Mouse (Mus musculus) embryonic facial prominence, embryonic 14.5 days (tissue): ENCODE data around the gene Riok1. TPM values are rescaled to one million over a fixed set of nuclear protein-coding genes. Genes with fewer than 3 reads are reported as not detected.

Experiments used
- ATAC-seq: fragments of 200-750 bp; cut with Nextera tagmentation; 2 replicates; pipeline ENCODE4 v1.8.0; 2017; ENCODE audit warnings: low read depth, moderate number of reproducible peaks, moderate TSS enrichment
- DNase-seq: peaks from one replicate; pipeline ENCODE4 v3.0.0-alpha.2; 2015; ENCODE audit warnings: low spot score
- H3K27ac ChIP-seq: fragments of 300-500 bp; sonication (generic); replicated peaks from 2 replicates; pipeline ENCODE4 v1.5.1; 2014; ENCODE audit warnings: low read depth, mild to moderate bottlenecking, low read length, moderate library complexity
- H3K27me3 ChIP-seq: fragments of 300-500 bp; sonication (generic); replicated peaks from 2 replicates; pipeline ENCODE4 v1.6.1; 2014; ENCODE audit warnings: low read length; ENCODE audit not compliant: control insufficient read depth, insufficient read depth
- H3K36me3 ChIP-seq: fragments of 300-500 bp; sonication (generic); 2 replicates; pipeline ENCODE4 v1.6.1; 2014; ENCODE audit warnings: low read length, mixed read lengths; ENCODE audit not compliant: control insufficient read depth, insufficient read depth
- H3K4me1 ChIP-seq: fragments of 300-500 bp; sonication (generic); 2 replicates; pipeline ENCODE4 v1.6.1; 2014; ENCODE audit warnings: antibody characterized with exemption, low read length; ENCODE audit not compliant: control insufficient read depth, insufficient read depth
- H3K4me2 ChIP-seq: fragments of 300-500 bp; sonication (generic); 2 replicates; pipeline ENCODE4 v1.6.1; 2014; ENCODE audit warnings: low read depth, mild to moderate bottlenecking, low read length, moderate library complexity, mixed read lengths
- H3K4me3 ChIP-seq: fragments of 300-500 bp; sonication (generic); 2 replicates; pipeline ENCODE4 v1.5.1; 2014; ENCODE audit warnings: low read depth, mild to moderate bottlenecking, low read length
- H3K9ac ChIP-seq: fragments of 300-500 bp; sonication (generic); 2 replicates; pipeline ENCODE4 v1.6.1; 2014; ENCODE audit warnings: low read depth, mild to moderate bottlenecking, low read length, moderate library complexity, mixed read lengths
- H3K9me3 ChIP-seq: fragments of 300-500 bp; sonication (generic); 2 replicates; pipeline ENCODE4 v1.6.1; 2016; ENCODE audit warnings: low read length; ENCODE audit not compliant: control insufficient read depth
- WGBS: fragments of 180-500 bp; shearing (Covaris S2); extraction: QIAGEN DNeasy Blood & Tissue Kit; methylation state at CpG from one replicate; pipeline ENCODE4 v1.1.7; 2014; 5-methylcytosine and 5-hydroxymethylcytosine counted together
- polyA plus RNA-seq: library from polyadenylated mRNA; unstranded; fragments of >200 nt; fragmentation: Nextera tagmentation; extraction: Ambion mirVana; gene quantifications from 2 replicates; pipeline ENCODE4 v1.2.1, GENCODE M21; 2014

Riok1 gene
- polyA plus RNA-seq: 36.9 and 42.4 TPM in 2 replicates

DNA sequence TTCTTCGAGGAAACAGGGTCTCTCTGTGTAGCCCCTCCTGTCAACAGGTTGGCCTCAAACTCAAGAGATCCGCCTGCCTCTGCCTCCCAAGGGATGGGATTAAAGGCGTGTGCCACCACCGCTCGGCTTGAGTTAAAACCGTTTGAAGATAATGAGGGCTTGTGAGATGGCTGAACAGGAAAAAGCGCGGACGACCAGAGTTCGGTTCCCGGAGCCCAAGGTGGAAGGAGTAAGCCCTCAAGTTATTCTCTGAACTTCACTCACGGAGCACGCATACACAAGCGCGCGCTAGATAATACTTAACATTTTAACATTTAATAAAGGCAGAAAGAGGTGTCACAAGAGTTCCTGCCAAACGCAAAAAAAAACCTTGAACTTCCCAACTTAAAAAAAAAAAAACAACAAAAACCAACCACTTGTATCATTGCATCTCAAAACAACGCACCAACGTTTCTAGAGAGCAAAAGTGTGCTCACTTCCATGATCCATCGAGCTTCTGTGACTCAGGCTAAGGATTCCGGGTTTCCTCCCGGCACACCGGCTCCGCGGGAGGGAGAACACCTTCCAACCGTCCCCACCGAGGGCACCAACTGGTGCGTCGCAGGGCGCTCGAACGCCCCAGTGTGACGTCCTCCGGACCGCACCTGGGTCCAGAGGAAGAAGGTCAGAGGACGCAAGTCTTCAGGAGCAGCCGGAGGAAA lies at the start of gene Riok1:
Gene Riok1, plus strand, starts transcription at position 653 of the 701 bp plus-strand sequence.
- H3K4me2 ChIP-seq: peak within 1 kb of the TSS; percentile 72
- no peaks in the 10 kb centered on the region for H3K27me3 ChIP-seq
- no peaks in the 10 kb centered on the region for H3K9me3 ChIP-seq
- H3K36me3 ChIP-seq: peaks cover 20% of the 10 kb centered on the region; the same call in 1 of the 2 replicates
- ATAC-seq (peak; percentile 58), DNase-seq (no peak)
- peaks cover 12% of the 10 kb centered on the region for H3K4me1 ChIP-seq
- peak within 1 kb of the TSS; percentile 83 for H3K9ac ChIP-seq
- WGBS: 10% methylated on average over 37 of the region's 37 CpGs
- peak within 1 kb of the TSS; percentile 69 for H3K27ac ChIP-seq
- H3K4me3 ChIP-seq: peak within 1 kb of the TSS; percentile 71

DNA sequence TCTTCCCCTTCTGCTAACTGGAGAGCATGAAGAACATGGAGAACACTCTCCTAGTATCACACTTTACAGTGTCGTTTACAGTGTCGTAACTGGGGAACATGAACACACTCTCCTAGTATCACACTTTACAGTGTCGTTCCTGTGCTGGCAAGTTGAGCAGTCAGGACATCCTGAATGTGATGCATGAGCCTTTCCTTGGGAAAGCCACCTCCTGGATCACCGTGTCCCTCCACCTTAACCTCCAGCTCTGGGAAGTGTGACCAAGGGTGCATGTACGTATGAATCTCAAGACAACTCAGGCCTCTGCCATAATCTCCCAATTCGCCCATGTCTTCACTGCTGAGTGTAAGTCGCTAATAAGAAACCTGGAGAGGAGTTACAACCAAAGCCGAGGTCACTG lies 47.1 kb upstream of the Riok1 start:
- Histone ChIP-seq H3K27ac (no peak overlapping the region), H3K4me3 (no peak overlapping the region), H3K27me3 (no peaks in the 10 kb centered on the region), H3K36me3 (peaks cover 68% of the 10 kb centered on the region), H3K4me1 (no peaks in the 10 kb centered on the region), H3K4me2 (no peak overlapping the region), H3K9me3 (no peaks in the 10 kb centered on the region), H3K9ac (no peak overlapping the region)
- DNase-seq (no peak), ATAC-seq (no peak)
- WGBS: 90% methylated on average over 8 of the region's 8 CpGs

DNA sequence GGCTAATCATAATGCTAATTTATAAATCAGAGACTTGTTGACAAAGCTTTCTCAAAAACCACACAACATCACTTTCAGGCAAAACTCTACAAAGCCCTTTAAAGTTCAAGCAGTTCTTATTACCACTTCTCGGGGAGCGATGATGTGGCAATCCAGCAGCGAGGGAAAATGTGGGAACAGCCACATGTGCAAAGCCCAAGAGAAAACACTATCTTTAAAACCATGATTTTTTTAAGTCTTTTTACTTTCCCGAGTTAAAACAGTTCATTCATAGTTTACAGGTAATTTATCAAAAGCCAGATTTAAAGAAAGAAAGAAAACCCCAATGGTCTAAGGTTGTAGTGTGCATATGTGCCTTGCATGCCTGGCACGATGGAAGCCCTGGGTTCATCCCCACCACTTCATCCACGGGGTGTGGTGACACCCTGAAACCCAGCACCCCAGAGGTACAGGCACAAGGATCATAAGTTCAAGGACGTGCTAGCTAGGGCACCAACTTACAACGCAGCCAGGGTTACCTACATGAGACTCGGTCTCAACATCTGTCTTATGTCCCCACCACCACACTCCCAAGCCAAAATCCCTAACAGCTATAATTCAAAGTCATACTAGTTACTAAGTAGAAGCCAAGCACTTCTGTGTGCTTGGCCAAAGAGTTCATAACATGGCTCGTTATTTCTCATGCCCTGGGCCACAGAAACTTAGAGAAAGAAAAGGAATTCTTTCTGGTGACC lies 44.0 kb upstream of the Riok1 start:
- Histone ChIP-seq H3K27me3 (no peaks in the 10 kb centered on the region), H3K4me3 (peak overlapping the region; percentile 96), H3K36me3 (peaks cover 39% of the 10 kb centered on the region), H3K4me1 (no peaks in the 10 kb centered on the region), H3K27ac (peak overlapping the region; percentile 94), H3K4me2 (peak overlapping the region; percentile 55), H3K9ac (peak overlapping the region; percentile 99), H3K9me3 (no peaks in the 10 kb centered on the region)
- ATAC-seq: no peak
- WGBS: 7% methylated on average over 10 of the region's 10 CpGs
- peak; percentile 29 for DNase-seq

DNA sequence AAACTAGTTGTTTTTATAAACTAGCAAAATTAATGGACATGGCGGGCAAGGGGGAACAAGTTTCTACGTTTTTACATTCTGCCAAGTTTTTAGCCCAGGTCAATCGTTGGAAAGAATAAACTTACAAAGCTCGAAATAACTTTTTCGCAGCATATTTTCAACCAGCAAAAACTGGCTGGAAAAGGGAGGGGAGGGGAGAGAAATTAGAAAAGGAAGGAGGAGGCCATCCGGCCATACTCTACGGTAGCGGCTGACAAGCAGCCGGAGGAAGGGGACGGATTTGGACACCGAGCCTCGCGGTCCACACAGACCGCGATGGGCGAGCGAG lies 43.5 kb upstream of the Riok1 start:
- ATAC-seq (no peak), DNase-seq (no peak)
- Histone ChIP-seq H3K36me3 (peaks cover 34% of the 10 kb centered on the region), H3K4me2 (peak overlapping the region; percentile 55), H3K27ac (peak overlapping the region; percentile 94), H3K4me3 (peak overlapping the region; percentile 96), H3K9ac (peak overlapping the region; percentile 99), H3K27me3 (no peaks in the 10 kb centered on the region), H3K9me3 (no peaks in the 10 kb centered on the region), H3K4me1 (no peaks in the 10 kb centered on the region)
- WGBS: under 1% methylated on average over 17 of the region's 17 CpGs

DNA sequence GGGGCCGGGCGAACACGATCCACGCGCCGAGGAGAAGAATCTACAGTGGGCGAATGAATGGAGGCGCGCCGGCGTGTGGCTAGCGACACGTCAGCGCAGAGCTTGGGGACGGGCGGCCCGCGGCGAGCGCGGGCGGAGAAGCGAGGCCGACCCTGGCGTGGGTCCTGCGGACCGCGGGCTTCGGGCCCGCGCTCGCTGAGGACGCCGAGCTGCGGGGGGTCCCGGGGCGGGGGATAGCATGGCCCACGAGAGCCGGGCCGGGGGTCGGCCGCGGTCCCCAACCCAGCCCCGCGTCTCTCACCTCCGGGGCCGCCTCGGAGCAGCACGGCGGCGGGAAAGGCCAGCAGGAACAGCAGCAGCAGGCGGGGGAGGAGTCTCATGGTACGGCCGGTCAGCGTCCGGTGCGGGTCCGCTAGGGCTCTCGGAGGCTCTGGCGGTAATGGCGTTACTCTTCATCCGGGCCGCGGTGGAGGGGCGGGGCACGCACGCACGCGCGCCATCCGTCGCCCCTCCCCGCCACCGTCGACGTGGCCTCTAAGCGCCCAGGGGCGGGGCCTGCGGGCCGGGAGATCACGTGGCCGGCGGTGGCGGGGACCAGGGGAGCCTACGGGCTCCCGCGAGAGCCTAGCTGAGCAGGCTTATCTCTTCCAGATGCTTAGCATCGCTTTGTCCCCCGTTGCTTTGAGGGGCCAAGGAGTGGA lies 42.9 kb upstream of the Riok1 start, which contains the start of gene Ssr1:
Gene Ssr1, minus strand, starts transcription at position 514 of the 701 bp plus-strand sequence.
- Histone ChIP-seq H3K9ac (peak within 1 kb of the TSS; percentile 99), H3K9me3 (no peaks in the 10 kb centered on the region), H3K4me3 (peak within 1 kb of the TSS; percentile 96), H3K36me3 (peaks cover 29% of the 10 kb centered on the region), H3K27me3 (no peaks in the 10 kb centered on the region), H3K4me1 (no peaks in the 10 kb centered on the region), H3K27ac (peak within 1 kb of the TSS; percentile 94), H3K4me2 (peak within 1 kb of the TSS; percentile 55)
- peak; percentile 98 for ATAC-seq
- peak; percentile 98 for DNase-seq
- WGBS: under 1% methylated on average over 41 of the region's 89 CpGs

DNA sequence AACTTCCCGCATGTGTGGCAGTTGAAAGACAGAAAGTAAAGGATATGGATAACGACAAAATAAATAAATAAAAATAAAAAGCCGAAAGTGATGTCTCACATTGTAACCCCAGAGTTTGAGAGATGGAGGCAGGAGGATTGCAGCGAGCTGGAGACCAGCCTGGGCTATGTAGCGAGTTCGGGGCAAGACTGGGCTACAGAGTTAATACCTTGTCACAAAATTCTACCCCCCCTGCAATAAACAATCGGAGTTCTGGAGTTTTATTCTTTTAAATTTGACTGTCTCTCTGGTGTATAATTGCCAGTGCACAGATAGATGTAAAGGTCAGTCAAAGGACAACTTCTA lies 42.4 kb upstream of the Riok1 start:
- Histone ChIP-seq H3K9me3 (no peaks in the 10 kb centered on the region), H3K27me3 (no peaks in the 10 kb centered on the region), H3K9ac (peak overlapping the region; percentile 58), H3K27ac (peak overlapping the region; percentile 94), H3K4me3 (peak overlapping the region; percentile 96), H3K36me3 (peaks cover 23% of the 10 kb centered on the region), H3K4me2 (peak overlapping the region; percentile 55), H3K4me1 (no peaks in the 10 kb centered on the region)
- 17% methylated on average over 7 of the region's 7 CpGs for WGBS
- no peak for DNase-seq
- peak; percentile 27 for ATAC-seq

DNA sequence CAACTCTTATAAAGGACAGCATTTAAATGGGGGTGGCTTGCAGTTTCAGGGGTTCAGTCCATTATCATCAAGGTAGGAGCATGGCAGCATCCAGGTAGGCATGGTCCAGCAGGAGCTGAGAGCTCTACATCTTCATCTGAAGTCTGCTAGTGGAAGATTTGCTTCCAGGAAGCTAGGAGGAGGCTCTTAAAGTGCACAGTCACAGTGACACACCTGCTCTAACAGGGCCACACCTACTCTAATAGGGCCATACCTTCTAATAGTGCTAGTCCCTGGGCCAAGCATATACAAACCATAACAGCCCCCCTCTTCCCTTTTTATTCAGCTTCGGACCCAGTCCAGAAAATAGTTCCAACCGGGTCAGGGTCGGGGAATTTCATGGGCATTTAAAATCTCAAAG lies 37.1 kb upstream of the Riok1 start:
- DNase-seq: no peak
- 60% methylated on average over 3 of the region's 3 CpGs for WGBS
- H3K4me1 ChIP-seq: no peaks in the 10 kb centered on the region
- no peaks in the 10 kb centered on the region for H3K9me3 ChIP-seq
- no peaks in the 10 kb centered on the region for H3K27me3 ChIP-seq
- H3K27ac ChIP-seq: no peak overlapping the region
- no peak overlapping the region for H3K4me2 ChIP-seq
- H3K36me3 ChIP-seq: no peaks in the 10 kb centered on the region
- H3K4me3 ChIP-seq: no peak overlapping the region
- H3K9ac ChIP-seq: no peak overlapping the region
- no peak for ATAC-seq

DNA sequence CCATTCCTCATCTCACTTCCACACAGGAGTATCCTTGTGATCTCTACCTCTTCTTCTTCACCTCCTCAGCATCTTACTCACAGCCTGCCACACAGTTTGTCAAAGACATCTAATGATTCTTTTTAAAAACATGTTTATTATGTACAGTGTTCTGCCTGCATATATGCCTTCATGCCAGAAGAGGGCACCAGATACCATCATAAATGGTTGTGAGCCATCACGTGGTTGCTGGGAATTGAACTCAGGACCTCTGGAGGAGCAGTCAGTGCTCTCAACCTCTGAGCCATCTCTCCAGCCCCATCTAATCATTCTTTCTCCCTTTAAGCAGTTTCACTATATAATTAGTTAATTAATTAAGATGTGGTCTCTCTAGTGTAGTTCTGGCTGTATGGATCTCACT lies 34.3 kb upstream of the Riok1 start:
- no peak overlapping the region for H3K9ac ChIP-seq
- no peak for ATAC-seq
- WGBS: 35% methylated on average over 1 of the region's 1 CpGs

More for the DNA sequence above, 34.3 kb upstream of the Riok1 start:
- no peak overlapping the region for H3K27ac ChIP-seq
- no peaks in the 10 kb centered on the region for H3K36me3 ChIP-seq
- no peaks in the 10 kb centered on the region for H3K27me3 ChIP-seq
- no peak overlapping the region for H3K4me2 ChIP-seq
- no peaks in the 10 kb centered on the region for H3K4me1 ChIP-seq
- no peak for DNase-seq
- H3K4me3 ChIP-seq: no peak overlapping the region
- no peaks in the 10 kb centered on the region for H3K9me3 ChIP-seq
